Mouse (Mus musculus): ENCODE data around the gene Itga6. TPM values are rescaled to one million over a fixed set of nuclear protein-coding genes. Genes with fewer than 3 reads are reported as not detected.
"Not testable (repeated sequence)": the region's sequence is repeated elsewhere in the genome, so short reads cannot be mapped to it uniquely, and the experiment has no call there.

Itga6 gene
- polyA plus RNA-seq, 1 experiment from 2014 or later = 27.7 TPM

GRCm38 (mm10) chr2:71714416-71714815 lies 31.0 kb upstream of the Itga6 start:
- no peak overlapping the region for H3K27ac ChIP-seq (ENCODE audit: low read depth, low read length)
- WGBS = 90% methylated on average over 5 of the region's 5 CpGs
- no peak for ATAC-seq

DNA sequence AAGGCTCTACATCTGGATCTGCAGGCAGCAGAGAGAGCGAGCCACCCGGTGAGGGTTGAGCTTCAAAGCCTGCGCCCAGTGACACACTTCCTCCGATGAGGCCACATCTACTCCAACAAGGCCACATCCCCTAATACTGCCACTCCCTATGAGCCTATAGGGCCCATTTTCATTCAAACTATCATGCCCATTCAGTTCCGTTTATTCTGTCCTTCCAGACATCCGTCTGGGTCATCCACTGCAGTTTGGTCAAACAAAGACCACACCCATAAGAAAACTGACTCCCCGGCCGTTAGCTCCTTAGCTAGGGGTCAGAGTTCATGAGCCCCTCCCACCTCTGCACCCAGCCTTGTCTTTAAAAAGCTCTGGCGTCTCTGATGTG lies 26.4 kb upstream of the Itga6 start:
- WGBS = 46% methylated on average over 9 of the region's 9 CpGs
- no peaks in the 10 kb centered on the region for H3K27me3 ChIP-seq (replicated peaks; ENCODE audit: control insufficient read depth, insufficient read depth, low read length)
- no peak overlapping the region for H3K4me2 ChIP-seq (ENCODE audit: low read length)
- H3K4me3 ChIP-seq (ENCODE audit: low read depth, low read length) = no peak overlapping the region
- no peaks in the 10 kb centered on the region for H3K9me3 ChIP-seq (replicated peaks; ENCODE audit: control insufficient read depth, low read length)
- ATAC-seq (0 out of 2 replicates have a peak, but pooled peaks have one; percentile 6), DNase-seq (ENCODE audit: low spot score) (no peak)
- H3K36me3 ChIP-seq (ENCODE audit: control insufficient read depth, insufficient read depth, low read length) = no peaks in the 10 kb centered on the region
- no peak overlapping the region for H3K9ac ChIP-seq (ENCODE audit: low read length)
- H3K4me1 ChIP-seq (ENCODE audit: control insufficient read depth, insufficient read depth, low read length) = peaks cover 12% of the 10 kb centered on the region
- peak overlapping the region; percentile 80; the same call in 1 of the 2 replicates for H3K27ac ChIP-seq (ENCODE audit: low read depth, low read length)

More at GRCm38 (mm10) chr2:71714416-71714815, 31.0 kb upstream of the Itga6 start:
- Histone ChIP-seq H3K9ac (ENCODE audit: low read length) (no peak overlapping the region), H3K27me3 (replicated peaks; ENCODE audit: control insufficient read depth, insufficient read depth, low read length) (no peaks in the 10 kb centered on the region), H3K4me2 (ENCODE audit: low read length) (no peak overlapping the region), H3K9me3 (replicated peaks; ENCODE audit: control insufficient read depth, low read length) (no peaks in the 10 kb centered on the region), H3K4me1 (ENCODE audit: control insufficient read depth, insufficient read depth, low read length) (peaks cover 5% of the 10 kb centered on the region), H3K4me3 (ENCODE audit: low read depth, low read length) (no peak overlapping the region), H3K36me3 (ENCODE audit: control insufficient read depth, insufficient read depth, low read length) (no peaks in the 10 kb centered on the region)
- DNase-seq (ENCODE audit: low spot score) = no peak

DNA sequence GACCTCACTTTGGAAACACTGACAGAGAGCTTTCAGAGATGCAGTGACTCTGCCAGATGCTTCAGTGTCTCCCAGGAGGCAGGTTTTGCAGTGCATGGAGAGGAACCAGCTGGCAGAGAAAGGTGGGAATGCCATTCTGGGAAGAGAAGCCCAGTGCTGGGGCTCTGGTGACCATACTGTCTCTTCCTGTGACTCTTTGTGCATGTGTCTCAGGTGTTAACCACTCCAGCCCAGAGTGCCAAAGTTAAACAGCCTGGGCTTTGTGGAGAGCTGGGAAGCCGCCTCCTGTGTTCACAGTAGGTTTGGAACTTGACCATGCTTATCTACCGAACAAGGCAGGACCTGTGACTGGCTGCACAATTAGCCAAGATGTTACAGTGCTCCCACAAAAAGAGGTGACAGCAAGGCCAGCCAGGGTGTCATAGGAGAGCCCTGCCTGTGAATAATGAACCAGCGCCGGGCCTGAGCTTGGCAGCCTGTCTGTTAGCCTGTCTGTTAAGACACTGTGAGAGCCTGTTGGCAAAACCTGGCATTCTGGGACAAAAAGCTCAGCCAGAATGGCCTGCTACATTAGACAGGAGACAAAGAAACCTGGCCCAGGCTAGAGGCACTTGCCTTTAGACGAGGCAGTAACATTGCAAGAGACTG lies 25.9 kb upstream of the Itga6 start:
- Histone ChIP-seq H3K27ac (ENCODE audit: low read depth, low read length) (peak overlapping the region; percentile 80), H3K27me3 (replicated peaks; ENCODE audit: control insufficient read depth, insufficient read depth, low read length) (no peaks in the 10 kb centered on the region), H3K4me1 (ENCODE audit: control insufficient read depth, insufficient read depth, low read length) (peaks cover 12% of the 10 kb centered on the region), H3K4me3 (ENCODE audit: low read depth, low read length) (no peak overlapping the region), H3K9me3 (replicated peaks; ENCODE audit: control insufficient read depth, low read length) (no peaks in the 10 kb centered on the region), H3K9ac (ENCODE audit: low read length) (peak overlapping the region; percentile 32; the same call in 1 of the 2 replicates), H3K36me3 (ENCODE audit: control insufficient read depth, insufficient read depth, low read length) (no peaks in the 10 kb centered on the region), H3K4me2 (ENCODE audit: low read length) (no peak overlapping the region)
- ATAC-seq (peak; percentile 93), DNase-seq (ENCODE audit: low spot score) (peak; percentile 87)
- WGBS = 19% methylated on average over 5 of the region's 5 CpGs

GRCm38 (mm10) chr2:71720556-71720955 lies 24.9 kb upstream of the Itga6 start:
- Histone ChIP-seq H3K27ac (ENCODE audit: low read depth, low read length) (0 out of 2 replicates have a peak overlapping the region, but pooled peaks have one; percentile 80), H3K4me1 (ENCODE audit: control insufficient read depth, insufficient read depth, low read length) (peaks cover 12% of the 10 kb centered on the region)
- not testable (repeated sequence) for H3K9me3 ChIP-seq (replicated peaks; ENCODE audit: control insufficient read depth, low read length); H3K27me3 ChIP-seq (replicated peaks; ENCODE audit: control insufficient read depth, insufficient read depth, low read length); H3K4me3 ChIP-seq (ENCODE audit: low read depth, low read length); ATAC-seq; H3K36me3 ChIP-seq (ENCODE audit: control insufficient read depth, insufficient read depth, low read length); H3K9ac ChIP-seq (ENCODE audit: low read length); DNase-seq (ENCODE audit: low spot score); H3K4me2 ChIP-seq (ENCODE audit: low read length)
- 62% methylated on average over 2 of the region's 2 CpGs for WGBS

DNA sequence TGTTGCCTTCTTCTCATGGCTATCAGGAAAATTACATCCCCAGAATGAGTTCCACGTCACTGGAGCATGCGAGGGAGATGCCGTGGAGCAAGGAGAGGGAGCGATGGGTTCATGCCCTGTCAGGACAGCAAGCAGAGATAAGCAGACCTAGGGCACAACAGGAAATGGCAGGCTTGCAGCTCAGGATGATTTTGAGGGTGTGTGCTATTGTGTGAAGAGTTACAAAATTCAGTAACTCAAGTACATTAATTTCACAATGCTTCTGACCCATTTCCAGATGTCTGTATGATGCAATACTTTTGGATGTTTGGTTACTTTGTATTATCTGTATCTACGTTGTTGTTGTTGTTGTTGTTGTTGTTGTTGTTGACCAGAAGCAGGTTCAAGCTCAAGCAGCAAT lies 22.5 kb upstream of the Itga6 start:
- Histone ChIP-seq H3K9me3 (replicated peaks; ENCODE audit: control insufficient read depth, low read length) (no peaks in the 10 kb centered on the region), H3K4me3 (ENCODE audit: low read depth, low read length) (no peak overlapping the region), H3K4me1 (ENCODE audit: control insufficient read depth, insufficient read depth, low read length) (peaks cover 12% of the 10 kb centered on the region), H3K27me3 (replicated peaks; ENCODE audit: control insufficient read depth, insufficient read depth, low read length) (no peaks in the 10 kb centered on the region), H3K27ac (ENCODE audit: low read depth, low read length) (no peak overlapping the region), H3K9ac (ENCODE audit: low read length) (no peak overlapping the region), H3K4me2 (ENCODE audit: low read length) (no peak overlapping the region), H3K36me3 (ENCODE audit: control insufficient read depth, insufficient read depth, low read length) (no peaks in the 10 kb centered on the region)
- WGBS = 91% methylated on average over 5 of the region's 5 CpGs
- DNase-seq (ENCODE audit: low spot score) (no peak), ATAC-seq (no peak)

- Histone ChIP-seq H3K9me3 (replicated peaks; ENCODE audit: control insufficient read depth, low read length) (no peaks in the 10 kb centered on the region), H3K4me1 (ENCODE audit: control insufficient read depth, insufficient read depth, low read length) (peaks cover 12% of the 10 kb centered on the region), H3K27ac (ENCODE audit: low read depth, low read length) (no peak overlapping the region), H3K4me3 (ENCODE audit: low read depth, low read length) (no peak overlapping the region), H3K27me3 (replicated peaks; ENCODE audit: control insufficient read depth, insufficient read depth, low read length) (no peaks in the 10 kb centered on the region), H3K9ac (ENCODE audit: low read length) (no peak overlapping the region), H3K4me2 (ENCODE audit: low read length) (no peak overlapping the region), H3K36me3 (ENCODE audit: control insufficient read depth, insufficient read depth, low read length) (no peaks in the 10 kb centered on the region)
- ATAC-seq = no peak
- 86% methylated on average over 3 of the region's 3 CpGs for WGBS
- DNase-seq (ENCODE audit: low spot score) = no peak
Observed at GRCm38 (mm10) chr2:71723623-71724022, 21.8 kb upstream of the Itga6 start.

GRCm38 (mm10) chr2:71724028-71724427 lies 21.4 kb upstream of the Itga6 start:
- Histone ChIP-seq H3K4me2 (ENCODE audit: low read length) (no peak overlapping the region), H3K27ac (ENCODE audit: low read depth, low read length) (no peak overlapping the region), H3K36me3 (ENCODE audit: control insufficient read depth, insufficient read depth, low read length) (no peaks in the 10 kb centered on the region), H3K9ac (ENCODE audit: low read length) (no peak overlapping the region), H3K4me1 (ENCODE audit: control insufficient read depth, insufficient read depth, low read length) (peaks cover 11% of the 10 kb centered on the region), H3K9me3 (replicated peaks; ENCODE audit: control insufficient read depth, low read length) (no peaks in the 10 kb centered on the region), H3K27me3 (replicated peaks; ENCODE audit: control insufficient read depth, insufficient read depth, low read length) (no peaks in the 10 kb centered on the region), H3K4me3 (ENCODE audit: low read depth, low read length) (no peak overlapping the region)
- DNase-seq (ENCODE audit: low spot score) (no peak), ATAC-seq (no peak)
- 82% methylated on average over 6 of the region's 6 CpGs for WGBS

DNA sequence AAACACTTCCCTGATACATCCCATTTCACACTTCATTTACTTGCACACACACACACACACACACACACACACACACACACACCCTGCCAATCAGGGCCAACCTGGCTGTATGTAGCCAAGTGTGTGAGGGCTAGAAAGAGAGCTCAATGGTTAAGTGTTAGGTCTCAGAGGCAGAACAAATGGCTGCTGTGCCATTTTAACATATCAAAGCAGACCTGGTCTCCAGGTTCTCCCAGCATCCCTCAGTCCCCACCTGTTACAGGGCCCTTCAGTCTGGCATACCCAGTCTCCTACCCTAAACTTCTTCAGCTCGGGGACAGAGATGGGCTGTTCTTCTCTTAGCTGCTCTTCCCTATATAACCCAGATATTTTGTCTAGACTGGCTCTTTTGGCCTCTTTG lies 20.0 kb upstream of the Itga6 start:
- DNase-seq (ENCODE audit: low spot score) = no peak
- H3K9me3 ChIP-seq (replicated peaks; ENCODE audit: control insufficient read depth, low read length) = no peaks in the 10 kb centered on the region
- H3K27ac ChIP-seq (ENCODE audit: low read depth, low read length) = no peak overlapping the region
- no peak overlapping the region for H3K4me2 ChIP-seq (ENCODE audit: low read length)
- H3K9ac ChIP-seq (ENCODE audit: low read length) = no peak overlapping the region
- no peak overlapping the region for H3K4me3 ChIP-seq (ENCODE audit: low read depth, low read length)
- no peaks in the 10 kb centered on the region for H3K27me3 ChIP-seq (replicated peaks; ENCODE audit: control insufficient read depth, insufficient read depth, low read length)
- no peaks in the 10 kb centered on the region for H3K4me1 ChIP-seq (ENCODE audit: control insufficient read depth, insufficient read depth, low read length)
- WGBS = 69% methylated on average over 1 of the region's 1 CpGs
- no peak for ATAC-seq
- H3K36me3 ChIP-seq (ENCODE audit: control insufficient read depth, insufficient read depth, low read length) = no peaks in the 10 kb centered on the region

GRCm38 (mm10) chr2:71726883-71727676 lies 18.3 kb upstream of the Itga6 start:
- no peaks in the 10 kb centered on the region for H3K27me3 ChIP-seq (replicated peaks; ENCODE audit: control insufficient read depth, insufficient read depth, low read length)
- no peaks in the 10 kb centered on the region for H3K4me1 ChIP-seq (ENCODE audit: control insufficient read depth, insufficient read depth, low read length)
- no peaks in the 10 kb centered on the region for H3K36me3 ChIP-seq (ENCODE audit: control insufficient read depth, insufficient read depth, low read length)
- H3K9me3 ChIP-seq (replicated peaks; ENCODE audit: control insufficient read depth, low read length) = no peaks in the 10 kb centered on the region
- no peak overlapping the region for H3K4me3 ChIP-seq (ENCODE audit: low read depth, low read length)
- no peak overlapping the region for H3K9ac ChIP-seq (ENCODE audit: low read length)
- WGBS = 92% methylated on average over 7 of the region's 7 CpGs
- DNase-seq (ENCODE audit: low spot score) = no peak
- ATAC-seq = no peak
- H3K4me2 ChIP-seq (ENCODE audit: low read length) = no peak overlapping the region
- H3K27ac ChIP-seq (ENCODE audit: low read depth, low read length) = no peak overlapping the region
